Mouse (Mus musculus) gastrocnemius, postnatal 25 days (tissue): ENCODE data around the gene Arhgef39. TPM values are rescaled to one million over a fixed set of nuclear protein-coding genes. Genes with fewer than 3 reads are reported as not detected.
A peak's percentile ranks its signal among the peaks of the same experiment; 100 is the strongest.
"Not testable (repeated sequence)": the region's sequence is repeated elsewhere in the genome, so short reads cannot be mapped to it uniquely, and the experiment has no call there.

Source experiments
- DNase-seq: peaks from one replicate; pipeline ENCODE4 v3.0.0; 2022
- total RNA-seq, 2 experiments: library from RNA; stranded (reverse); gene quantifications; 1 replicate in 1 of 2; 2 replicates in 1 of 2; pipeline ENCODE4 v1.2.3; 2021

The Arhgef39 gene
- total RNA-seq, 2 experiments from 2014 or later: 0.69 TPM; not detected in 1

DNA sequence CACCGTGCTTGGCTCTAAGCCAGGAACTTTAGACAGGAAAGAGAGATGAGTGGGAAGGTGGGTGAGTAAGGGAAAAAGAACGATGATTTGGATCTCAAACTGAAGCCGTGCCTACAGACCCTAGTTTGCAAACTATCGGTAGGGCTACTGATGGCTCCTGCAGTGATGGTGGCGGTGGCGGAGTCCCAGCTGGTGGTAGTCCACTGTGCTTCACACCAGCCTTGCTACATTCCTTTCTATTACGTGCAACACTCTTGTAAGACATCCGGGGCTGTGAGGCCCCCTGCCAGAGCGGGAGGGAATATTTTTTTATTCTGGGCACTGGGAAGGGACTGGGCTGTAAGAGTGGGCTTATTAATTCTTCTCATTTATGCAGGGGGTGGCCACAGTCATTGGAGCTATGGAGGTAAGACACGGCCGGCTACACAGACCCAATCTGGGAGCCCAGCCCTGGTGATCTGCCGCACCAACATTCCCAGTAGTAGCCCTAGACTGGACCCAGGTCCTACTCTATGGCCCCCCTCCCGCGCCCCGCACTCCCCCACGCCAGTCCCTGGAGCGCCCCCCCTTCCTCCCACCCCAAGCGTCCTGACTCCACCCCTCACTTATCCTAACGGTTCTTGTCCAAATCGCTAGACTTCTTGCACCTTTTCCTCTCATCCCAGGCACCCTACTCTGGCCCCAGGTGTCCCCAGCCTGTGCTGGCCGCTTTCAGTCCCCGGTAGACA, 8.6 kb upstream of the Arhgef39 start:
- DNase-seq: no peak

DNA sequence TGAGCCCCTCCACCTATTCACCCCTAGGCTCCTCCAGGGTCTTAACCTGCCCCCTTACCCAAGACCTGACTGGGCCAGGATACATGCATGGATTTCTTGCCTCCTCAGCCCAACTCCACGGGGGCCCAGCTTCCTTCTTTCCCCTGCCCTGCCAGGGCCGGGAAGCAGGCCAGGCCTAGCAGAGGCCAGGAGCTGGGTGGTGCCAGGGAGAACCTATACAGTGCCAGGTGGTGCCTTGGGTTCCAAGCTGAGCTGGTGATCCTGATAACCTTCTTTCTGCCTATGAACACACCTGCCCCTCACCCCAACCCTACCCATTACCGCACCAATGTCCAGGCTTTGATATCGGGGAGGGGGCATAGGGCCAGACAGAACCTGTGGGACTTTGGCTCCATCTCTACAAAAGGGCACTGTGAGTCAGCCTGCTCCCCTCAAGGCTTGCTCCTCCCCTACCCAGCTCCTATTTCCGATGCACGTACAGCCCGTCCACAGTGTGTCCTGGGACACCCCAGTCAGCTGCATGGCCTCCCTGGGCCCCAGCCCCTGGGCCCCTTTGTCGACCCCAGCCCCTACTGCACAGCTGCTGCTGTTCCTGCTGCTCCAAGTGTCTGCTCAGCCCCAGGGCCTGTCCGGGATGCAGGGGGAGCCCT, 7.2 kb upstream of the Arhgef39 start, which contains the start of gene Car9:
Gene Car9 (plus strand): TSS at position 431 of the 650 bp plus-strand sequence.
- peak; percentile 63 for DNase-seq

DNA sequence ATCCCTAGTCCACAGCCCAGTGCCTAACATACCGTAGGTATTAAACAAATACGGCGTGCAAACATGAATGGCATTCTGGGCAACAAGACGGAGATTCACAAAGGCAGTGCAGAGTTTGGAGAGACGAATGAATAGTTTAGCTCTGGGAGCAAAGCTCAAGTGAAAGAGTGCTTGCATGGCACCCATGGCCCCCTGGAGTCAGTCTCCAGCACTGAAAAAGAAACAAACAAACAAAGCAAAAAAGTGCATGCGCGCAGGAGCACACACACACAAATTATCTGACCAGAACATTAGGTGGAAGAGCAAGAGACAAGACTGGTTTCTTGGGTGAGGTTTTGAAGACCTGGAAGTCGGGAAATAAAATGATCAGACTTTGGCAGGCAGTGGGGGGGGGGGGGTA, 6.6 kb upstream of the Arhgef39 start:
- no peak for DNase-seq

DNA sequence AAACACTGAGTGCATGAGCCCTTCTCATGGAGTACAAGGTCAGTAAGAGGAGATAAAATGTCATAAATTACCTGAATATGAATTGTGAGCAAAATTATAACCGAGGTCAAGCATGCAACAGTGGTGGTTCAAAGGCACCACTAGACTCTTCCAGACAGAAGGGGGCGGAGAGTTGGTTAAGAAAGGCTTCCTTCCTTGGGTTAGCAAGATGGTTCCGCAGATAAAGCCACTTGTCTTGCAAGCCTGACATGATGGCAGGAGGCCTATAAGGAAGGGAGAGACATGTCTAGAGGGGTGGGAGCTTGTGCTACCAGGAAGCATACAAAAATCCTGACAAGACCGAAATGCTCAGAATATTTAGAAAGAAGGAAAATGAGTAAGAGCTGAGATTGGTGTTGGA, 4.8 kb upstream of the Arhgef39 start:
- DNase-seq: no peak

DNA sequence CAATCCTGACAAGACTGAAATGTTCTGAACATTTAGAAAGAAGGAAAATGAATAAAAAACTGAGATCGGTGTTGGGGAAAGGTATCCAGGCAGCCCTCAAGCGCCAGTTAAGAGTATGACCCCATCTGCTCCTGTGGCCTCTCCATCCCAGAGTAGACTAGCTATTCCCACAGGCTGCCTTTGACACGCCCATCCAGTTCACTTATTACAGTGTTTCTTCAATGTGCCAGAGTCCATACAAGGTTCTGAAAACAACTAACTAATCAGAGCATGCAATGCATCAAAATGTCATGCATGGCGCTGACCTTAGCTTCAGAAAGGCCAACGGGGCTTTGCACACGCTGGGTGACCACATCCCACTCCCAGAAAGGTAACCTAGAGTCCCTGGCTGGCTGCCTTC, 4.0 kb upstream of the Arhgef39 start:
- DNase-seq: no peak

DNA sequence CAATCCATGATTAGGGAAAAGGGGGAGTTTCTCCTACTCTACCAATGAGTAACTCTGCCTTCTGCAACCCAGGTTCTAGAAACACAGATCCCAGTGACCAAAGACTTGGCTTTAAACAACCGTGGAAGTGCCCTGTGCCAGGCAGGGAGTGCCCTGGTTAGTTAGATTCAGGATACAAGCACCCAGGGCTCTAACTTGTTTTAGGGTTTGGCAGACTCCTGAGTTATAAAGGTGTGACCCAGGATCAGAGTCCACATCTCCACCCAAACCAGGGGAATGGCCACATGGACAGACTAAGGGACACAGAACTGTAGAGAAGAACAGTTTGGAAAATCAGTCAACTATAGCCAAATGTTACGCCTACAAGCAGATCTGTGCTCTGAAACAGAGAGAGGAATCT, 3.5 kb upstream of the Arhgef39 start:
- no peak for DNase-seq

DNA sequence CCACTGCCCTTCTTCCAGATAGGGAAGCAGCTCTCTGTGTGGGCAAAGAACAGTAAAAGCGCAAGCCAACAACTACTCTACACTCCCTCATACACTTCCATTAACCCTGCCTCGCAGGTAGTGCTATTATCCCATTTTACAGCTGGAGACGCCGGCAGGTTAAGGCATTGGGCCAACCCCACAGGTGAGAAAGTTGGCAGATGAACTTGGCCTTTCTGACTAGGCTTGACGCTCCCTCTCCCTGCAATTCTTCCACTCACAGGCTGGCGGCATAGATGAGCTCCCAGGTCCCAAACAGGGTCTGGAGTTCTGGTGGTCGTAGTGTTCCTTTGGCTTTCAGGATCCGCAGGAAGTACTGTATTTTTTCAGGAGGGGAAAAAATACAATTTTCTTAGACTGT, 512 bp downstream of the Arhgef39 start:
- no peak for DNase-seq

DNA sequence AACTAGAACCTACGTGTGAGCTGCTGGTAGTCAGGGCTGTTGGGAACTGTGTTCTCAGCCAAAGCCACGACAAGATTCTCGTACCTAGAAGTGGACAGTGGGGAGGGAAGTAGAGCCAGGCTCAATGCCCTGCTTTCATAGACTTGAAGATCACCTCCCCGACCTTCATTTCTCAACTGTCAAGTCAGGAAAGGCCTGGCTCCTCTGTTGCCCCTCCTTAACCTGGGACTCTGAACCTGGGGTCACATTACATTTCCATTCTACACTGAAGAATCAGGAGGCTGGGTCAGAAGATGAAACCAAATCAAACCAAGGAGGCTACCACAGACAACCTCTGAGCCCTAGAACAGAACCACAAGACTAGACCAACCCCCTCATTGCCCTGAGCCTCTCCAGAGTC, 1.5 kb downstream of the Arhgef39 start:
- DNase-seq: no peak

DNA sequence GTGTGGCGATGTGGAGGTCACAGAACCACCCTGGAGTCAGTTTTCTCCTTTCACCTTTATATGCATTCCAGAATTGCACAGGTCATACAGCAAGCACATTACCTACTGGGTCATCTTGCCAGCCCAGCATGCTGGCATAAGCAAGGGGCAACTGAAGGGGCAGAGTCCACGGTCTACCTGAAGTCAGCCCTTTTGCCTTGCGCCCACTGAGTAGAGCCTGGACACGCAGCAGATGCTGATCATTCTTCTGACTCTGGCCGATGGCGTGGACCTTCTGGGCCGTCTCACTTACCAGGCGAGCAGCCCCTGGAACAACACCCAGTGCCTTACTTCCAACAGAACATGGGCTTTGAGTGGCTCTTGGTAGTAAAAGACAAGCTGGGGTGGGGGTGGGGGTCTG, 2.1 kb downstream of the Arhgef39 start:
- no peak for DNase-seq

DNA sequence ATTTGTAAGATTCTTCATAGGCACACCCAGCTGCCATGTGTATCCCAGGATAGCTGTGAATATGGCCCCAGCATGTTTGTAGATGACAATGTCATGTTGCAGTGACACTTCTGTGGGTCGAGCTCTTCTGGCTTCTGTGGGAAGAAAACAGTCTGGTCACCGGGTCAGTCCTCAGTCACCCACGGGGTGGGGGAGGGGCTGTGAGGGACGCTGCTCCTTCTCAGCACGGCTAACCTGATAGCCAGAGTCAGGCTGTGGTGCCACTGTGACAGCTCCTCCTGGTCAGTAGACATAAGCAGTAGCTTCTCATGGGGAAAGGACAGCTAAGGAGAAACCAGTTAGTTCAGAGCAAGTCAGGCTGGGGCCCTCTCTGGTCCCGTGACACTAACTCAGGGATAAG, 2.9 kb downstream of the Arhgef39 start:
- no peak for DNase-seq

DNA sequence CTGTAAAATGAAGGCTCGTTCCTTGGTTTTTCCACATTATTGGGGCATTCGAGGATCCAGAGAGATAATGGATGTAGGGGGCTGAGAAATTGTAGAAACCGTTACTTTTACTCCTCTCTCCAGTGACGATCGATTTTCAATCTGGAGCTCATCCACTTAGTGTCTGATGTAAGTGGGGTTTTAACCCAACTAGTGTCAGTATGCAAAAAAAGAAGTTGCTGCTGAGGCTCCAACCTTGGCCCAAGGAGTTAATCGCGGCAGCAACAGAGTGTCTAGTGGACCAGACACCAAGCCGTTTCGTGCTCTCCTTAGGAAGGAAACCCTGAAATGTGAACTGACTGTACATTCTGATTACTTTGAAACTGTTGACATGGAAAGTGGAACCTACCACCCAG, 5.7 kb downstream of the Arhgef39 start:
- no peak for DNase-seq

DNA sequence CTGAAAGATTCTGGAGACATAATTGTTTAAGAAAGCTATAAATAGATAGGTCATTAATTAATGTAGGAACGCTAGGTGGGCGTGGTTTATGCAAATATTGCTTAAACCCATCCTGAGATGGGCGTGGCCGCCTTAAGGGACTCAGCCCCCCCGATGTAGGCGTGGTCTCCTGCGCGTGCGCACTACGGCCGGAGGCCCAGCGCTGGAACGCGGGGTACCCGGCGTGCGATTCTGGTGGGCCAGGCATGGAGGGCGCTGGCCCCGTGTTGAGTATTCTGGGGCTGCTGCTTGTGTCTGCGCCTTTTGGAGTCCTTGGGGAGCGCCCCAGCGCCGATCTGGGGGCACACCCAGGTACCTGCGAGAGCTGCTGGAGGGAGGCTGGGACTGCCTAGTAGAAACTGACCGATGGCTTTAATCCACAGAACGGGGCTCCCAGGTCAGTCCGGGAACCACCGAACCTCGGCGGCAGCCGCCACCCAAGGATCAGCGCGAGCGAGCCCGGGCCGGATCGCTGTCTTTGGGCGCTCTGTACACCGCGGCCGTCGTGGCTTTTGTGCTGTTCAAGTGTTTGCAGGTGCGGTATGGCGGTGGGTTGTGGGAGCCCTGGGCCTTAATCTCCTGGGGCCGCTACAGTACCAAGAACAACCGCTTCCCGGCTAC, 6.2 kb downstream of the Arhgef39 start:
- peak; percentile 92 for DNase-seq

DNA sequence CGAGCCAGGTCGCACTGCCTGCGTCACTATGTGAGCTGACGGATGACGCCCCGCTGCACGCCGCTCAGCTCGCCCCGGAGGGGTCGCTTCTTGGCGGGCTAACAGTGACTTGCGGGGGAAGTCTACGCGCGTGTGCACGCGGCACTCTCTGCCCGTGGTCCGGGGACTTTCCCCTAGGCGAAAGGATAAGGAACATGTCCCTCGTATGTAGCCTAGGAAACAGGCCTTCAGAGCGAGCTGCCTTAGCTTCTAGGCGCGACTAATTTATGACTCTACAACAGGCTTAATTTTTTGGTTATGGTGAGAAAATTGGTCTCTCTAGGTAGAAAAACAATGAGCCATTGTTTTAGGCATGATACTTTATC, 6.7 kb downstream of the Arhgef39 start, which contains the start of gene Ccdc107:
Gene Ccdc107 (plus strand): TSS at position 80 of the 365 bp plus-strand sequence.
- DNase-seq: peak; percentile 95

DNA sequence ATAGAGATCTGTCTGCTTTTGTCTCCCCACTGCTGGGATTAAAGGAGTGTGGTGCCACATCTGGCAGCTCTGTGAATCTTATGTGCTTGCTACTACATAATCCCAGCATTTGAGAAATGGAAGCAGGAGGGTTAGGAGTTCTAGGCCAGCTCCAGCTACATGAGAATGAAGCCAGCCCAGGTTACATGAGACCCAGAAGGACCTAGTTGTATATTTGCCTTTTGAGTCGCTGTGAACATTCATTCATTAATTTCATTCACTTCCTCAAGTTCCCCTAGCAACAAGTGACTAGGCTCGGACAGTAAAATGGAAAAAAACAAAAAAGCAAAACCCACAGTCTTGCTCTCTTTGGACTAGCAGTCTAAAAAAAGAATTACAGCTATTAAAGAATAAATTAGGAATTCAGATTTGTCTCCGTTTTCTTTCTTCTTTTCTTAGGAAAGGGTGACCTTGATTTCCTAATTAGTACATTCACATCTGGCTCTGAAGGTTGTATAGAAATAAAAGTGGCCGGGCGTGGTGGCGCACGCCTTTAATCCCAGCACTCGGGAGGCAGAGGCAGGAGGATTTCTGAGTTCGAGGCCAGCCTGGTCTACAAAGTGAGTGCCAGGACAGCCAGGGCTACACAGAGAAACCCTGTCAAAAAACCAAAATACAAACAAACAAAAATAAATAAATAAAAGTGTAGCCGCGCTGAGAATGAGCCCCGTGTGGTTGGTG, 7.2 kb downstream of the Arhgef39 start:
- DNase-seq: no peak

DNA sequence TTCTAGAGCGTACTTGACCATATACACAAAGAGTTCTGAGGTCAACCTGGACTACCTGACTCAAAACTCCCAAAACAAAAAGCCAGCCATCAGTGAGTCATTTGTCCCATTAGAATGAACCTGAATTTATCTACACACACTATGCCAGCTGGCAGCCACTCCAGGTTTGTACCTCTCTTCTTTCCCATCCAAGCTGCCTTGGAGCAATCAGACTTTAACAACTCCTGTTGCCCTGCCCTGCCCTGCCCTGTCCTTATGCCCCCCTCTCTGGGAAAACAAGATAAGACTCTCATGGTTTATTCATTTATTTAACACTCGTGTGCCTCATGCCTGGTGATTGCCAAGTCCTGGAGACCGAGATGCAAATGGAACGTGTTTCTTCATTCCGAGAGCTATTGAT, 8.7 kb downstream of the Arhgef39 start:
- DNase-seq: no peak

DNA sequence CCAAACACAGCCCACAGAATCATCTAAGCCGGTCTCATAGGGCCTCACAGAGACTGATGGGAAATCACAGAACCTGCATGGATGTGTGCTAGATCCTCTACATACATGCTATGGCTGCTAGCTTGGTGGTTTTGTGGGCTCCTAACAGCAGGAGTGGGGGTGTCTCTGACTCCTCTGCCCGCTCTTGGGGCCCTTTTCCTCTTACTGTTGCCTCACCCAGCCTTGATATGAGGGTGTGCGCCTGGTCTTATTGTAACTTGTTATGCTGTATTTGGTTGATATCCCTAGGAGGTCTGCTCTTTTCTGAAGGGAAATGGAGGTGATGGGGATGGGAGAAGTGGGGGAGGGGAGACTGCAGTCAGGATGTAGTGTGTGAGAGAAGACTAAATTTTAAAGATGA, 9.9 kb downstream of the Arhgef39 start:
- DNase-seq: no peak

DNA sequence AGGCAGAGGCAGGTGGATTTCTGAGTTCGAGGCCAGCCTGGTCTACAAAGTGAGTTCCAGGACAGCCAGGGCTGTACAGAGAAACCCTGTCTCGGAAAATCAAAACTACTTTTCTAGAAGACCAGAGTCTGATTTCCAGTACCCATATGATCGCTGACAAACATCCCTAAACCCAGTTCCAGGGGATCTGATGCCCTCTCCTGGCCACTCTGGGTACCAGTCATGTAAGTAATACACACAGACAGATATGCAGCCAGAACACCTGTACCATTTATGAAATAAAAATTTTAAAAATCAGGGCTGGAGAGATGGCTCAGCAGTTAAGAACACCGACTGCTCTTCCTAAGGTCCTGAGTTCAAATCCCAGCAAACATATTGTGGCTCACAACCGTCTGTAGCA, 13.8 kb downstream of the Arhgef39 start:
- not testable (repeated sequence) for DNase-seq

DNA sequence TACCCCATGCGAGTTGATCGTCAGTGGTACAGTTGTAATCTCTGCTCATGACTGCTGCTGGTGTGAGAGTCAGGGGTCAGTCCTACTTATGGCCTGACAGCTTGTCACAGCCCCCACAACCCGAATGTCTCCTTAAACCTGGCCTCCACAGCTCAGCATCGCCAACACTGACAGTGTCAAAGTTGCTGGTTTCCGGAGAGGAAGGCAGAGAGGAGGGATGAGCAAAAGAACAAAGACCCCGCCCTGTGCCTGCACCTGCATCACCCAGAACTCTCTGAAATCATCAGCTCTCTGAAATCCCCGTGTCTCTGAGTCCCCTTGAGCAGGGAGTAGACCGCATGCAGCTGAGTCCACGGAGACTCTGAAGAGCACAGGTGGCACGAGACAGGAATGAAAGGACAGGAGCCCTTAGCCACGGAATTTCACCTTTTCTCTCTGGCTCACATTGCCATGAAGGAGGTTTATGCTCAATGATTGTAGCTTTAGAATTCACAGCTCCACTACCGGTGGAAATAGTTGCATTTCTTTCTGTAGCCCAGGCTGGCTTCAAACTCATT, 15.9 kb downstream of the Arhgef39 start, which contains the start of gene Sit1:
Gene Sit1 (minus strand): TSS at position 200 of the 557 bp plus-strand sequence.
- DNase-seq: no peak

DNA sequence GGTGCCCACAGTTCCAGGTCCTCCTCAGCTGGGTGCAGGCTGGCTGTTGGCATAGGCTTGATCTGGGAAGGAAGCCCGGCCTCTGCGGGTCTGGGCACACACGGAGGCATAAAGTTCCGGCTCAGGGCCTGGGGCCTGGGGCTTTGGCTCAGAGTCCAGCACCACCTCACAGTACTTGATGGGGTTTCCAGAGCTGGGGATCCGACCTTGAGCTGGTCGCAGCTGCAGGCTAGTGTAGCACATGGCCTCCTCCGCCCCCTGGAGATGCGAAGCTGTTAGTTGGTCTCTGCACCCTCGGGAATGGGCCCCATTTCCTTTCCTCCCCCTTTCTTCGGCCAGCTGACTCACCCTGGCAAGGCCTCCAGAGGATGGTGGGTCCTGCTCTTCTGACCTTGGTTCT, 16.9 kb downstream of the Arhgef39 start:
- DNase-seq: peak; percentile 47

DNA sequence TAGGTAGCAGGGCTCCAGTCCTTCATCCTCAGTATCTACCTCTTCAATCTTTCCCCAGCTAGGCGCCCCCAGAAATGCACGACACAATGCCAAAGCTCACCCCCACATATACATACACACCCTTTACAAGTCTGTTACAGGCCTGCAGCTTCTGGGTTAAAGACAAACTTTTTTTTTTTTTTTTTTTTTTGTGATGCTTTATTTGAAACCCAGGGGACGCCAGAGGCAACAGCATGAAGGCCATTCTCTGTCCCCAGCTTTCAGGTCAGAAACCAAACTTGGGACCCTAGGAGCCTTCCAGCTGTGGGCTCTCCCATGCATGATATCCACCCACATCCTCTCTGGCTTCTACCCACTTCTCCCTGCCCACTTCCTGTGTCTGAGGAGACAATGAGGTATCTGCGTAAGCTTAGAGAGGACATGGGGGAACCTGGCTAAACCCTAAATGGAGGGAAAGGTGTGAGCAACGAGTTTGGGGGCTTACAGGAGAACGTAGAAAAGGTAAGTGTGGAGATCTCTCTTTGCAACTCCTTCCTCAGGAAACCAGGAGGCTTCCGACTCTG, 17.5 kb downstream of the Arhgef39 start:
- DNase-seq: no peak

DNA sequence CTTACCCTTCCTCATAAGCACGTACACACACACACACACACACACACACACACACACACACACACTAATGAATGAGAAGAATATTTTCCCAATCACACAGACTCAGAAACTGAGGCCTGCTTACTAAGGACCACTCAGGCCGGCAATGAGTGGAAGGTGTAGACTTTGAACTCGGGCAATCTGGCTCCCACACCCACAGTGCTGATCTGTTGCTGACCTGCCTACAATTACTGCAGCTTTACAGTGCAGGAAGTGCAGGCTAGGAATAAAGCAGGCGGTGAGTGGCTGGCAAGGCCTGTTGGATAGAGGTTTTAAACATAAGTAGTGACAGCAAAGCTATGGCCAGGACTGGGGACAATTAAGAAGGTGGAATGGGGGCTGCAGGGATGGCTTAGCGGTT, 18.5 kb downstream of the Arhgef39 start:
- no peak for DNase-seq
